Mouse (Mus musculus): ENCODE results near the gene Sh3pxd2a.
A peak's percentile ranks its signal among the peaks of the same experiment; 100 is the strongest.
"Not testable (repeated sequence)": the region's sequence is repeated elsewhere in the genome, so short reads cannot be mapped to it uniquely, and the experiment has no call there.

The Sh3pxd2a gene

GRCm38 (mm10) chr19:47405548-47405947 lies 58.7 kb downstream of the Sh3pxd2a start:
- no peak for DNase-seq

DNA sequence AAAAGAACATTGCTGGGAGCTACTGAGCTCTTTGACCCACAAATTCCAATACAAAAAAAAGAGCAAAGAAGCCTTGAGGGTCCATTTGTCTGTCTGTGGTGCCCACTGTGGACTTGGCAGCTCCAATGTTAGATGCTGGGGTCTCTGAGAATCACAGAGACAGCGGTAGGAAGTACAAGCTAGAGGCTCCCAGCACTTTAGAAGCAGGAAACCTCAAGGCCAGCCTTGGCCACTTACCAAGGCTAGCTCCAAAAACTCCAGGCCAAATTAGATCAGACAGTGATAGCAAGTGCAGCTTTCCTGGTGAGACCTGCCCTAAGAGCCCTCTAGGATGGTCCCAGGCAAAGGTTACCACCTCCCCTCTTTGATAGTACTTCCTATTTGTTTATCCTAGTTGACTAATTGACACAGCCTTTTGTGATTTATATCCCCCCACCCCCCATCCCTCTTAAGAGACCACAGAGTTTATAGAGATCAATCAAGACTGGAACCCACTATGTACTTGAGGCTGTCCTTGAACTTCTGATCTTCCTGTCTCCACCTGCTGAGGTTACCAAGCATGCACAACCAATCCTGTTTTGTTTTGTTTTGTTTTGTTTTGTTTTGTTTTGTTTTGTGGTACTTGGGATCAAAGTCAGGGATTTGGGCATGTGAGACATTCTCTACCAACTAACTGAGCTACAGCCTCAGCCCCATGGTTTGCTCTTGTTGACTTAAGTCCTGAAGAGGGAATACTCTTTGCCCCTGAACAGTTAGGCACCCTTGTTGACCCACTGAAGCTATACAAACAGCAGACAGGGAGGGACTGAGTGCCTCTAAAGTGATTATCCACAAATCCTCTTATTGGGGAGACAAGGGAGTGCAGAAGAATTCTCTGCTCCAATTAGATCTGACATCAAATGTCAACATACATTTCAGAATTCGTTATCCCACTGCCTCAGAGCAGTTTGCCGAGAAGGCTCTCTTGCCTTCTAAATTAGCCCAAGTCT lies 60.5 kb downstream of the Sh3pxd2a start:
- DNase-seq = no peak

- DNase-seq = no peak
Measured at GRCm38 (mm10) chr19:47402976-47403375, 61.2 kb downstream of the Sh3pxd2a start.

GRCm38 (mm10) chr19:47402544-47402943 lies 61.7 kb downstream of the Sh3pxd2a start:
- DNase-seq = no peak

DNA sequence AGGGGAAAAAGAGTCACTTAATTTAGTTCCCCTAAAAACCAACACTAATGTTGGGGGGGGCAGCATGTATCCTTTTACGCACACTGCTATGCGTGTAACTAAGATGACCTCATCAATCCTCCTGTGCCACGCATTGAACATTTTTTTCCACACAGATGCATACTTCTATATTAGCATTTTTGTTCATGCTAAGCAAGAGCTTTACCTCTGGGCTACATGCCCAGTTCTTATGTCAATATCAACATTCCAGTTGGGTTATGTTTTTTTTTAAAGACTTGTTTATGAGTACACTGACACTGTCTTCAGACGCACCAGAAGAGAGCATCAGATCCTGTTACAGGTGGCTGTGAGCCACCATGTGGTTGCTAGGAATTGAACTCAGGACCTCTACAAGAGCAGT lies 64.5 kb downstream of the Sh3pxd2a start:
- DNase-seq = no peak

DNA sequence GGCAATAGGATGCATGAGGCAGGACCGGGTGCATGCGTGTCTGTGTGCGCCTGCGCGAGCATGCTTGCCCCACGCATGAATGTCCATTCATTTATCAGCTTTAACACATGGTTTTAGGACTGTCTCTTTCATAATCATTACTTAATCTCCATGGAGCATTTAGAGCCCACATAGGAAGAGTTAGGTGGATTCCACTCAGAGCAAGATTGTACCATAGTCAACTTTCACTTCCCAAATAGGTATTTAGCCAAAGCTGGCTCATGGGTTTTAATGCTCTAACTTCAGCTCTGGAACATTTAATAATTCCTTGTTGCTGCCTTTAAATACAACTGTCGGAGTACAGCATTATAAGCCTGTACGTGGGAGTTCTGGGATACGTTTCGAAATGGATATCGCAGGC lies 65.2 kb downstream of the Sh3pxd2a start:
- no peak for DNase-seq

- DNase-seq = no peak
Measured at GRCm38 (mm10) chr19:47397882-47398671, 66.1 kb downstream of the Sh3pxd2a start.

- DNase-seq = no peak
Measured at GRCm38 (mm10) chr19:47395338-47395737, 68.9 kb downstream of the Sh3pxd2a start.

DNA sequence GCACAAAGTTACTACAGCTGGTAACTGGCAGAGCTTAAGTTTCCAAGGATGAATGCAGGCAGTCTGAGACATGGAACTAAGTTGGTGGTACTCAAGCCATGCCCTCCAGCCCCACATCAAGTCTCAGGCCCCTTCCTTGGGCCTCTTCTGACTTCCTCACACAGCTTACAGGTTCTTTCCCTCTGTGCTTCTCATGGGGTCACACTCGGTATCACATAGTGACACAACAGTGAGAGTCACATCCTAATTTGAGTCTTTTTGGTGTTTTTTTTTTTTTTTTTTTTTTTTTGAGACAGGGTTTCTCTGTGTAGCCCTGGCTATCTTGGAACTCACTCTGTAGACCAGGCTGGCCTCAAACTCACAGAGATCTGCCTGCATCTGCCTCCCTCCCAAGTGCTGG lies 69.4 kb downstream of the Sh3pxd2a start:
- not testable (repeated sequence) for DNase-seq

DNA sequence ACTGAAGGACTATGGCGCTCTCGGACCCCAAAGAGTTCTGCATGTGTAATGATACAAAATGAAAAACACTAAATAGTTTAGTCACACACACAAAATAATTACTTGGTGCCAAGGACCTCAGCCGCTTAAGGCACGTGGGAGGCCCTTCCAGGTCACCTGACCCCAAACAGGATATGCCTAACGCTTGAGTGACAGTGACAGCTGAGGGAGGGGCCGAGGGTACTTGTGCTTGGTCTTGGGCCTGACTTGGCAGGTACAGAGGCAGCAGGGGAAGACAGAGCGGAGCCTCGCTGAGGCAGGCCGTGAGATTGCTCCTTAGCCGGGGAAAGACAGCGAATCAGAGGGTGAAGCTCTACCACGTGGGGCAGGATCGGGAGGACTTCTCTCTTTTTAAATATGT lies 73.3 kb downstream of the Sh3pxd2a start:
- no peak for DNase-seq

GRCm38 (mm10) chr19:47387887-47388286 lies 76.3 kb downstream of the Sh3pxd2a start:
- no peak for DNase-seq

- DNase-seq = no peak
Measured at GRCm38 (mm10) chr19:47387395-47387794, 76.8 kb downstream of the Sh3pxd2a start.

GRCm38 (mm10) chr19:47385971-47386370 lies 78.2 kb downstream of the Sh3pxd2a start:
- no peak for DNase-seq

- no peak for DNase-seq
Measured at GRCm38 (mm10) chr19:47384639-47385038, 79.6 kb downstream of the Sh3pxd2a start.

DNA sequence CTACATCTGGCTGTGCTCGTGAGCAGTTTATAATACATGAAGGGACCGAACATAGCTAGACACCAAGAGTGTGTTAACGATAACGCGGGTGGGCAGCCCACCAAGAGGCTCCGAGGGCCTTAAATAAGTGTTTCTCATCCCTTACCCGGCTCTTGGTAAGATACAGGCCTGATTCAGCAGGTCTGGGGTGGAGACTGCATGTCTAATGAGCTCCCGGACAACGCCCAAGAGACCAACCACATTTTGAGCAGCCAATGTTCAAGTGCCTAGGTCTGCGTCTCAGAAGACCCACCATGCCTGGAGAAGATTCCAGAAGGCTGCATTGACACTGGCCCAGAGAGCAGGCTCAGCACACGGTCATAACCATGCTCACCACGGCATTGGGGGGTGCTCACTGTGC lies 80.2 kb downstream of the Sh3pxd2a start:
- DNase-seq = no peak

DNA sequence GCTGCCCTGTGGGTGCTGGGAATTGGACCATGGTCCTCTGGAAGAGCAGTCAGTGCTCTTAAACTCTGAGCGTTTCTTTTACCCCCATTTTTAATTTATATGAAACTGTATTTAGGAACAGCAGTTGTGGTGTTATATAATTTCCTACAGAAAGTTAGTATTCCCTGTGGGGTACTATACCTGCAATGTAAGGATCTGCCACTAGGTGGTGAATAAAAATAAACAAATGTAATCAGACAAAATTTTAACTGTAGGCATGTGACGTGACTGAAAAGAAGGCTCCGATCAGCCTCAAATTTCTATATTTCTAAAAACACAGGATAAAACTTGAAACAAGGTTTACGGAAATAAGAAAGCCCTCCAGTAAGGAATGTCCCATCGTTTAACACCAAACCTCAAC lies 81.9 kb downstream of the Sh3pxd2a start:
- no peak for DNase-seq

GRCm38 (mm10) chr19:47381011-47381410 lies 83.2 kb downstream of the Sh3pxd2a start:
- DNase-seq = no peak

GRCm38 (mm10) chr19:47379141-47379540 lies 85.1 kb downstream of the Sh3pxd2a start:
- no peak for DNase-seq

DNA sequence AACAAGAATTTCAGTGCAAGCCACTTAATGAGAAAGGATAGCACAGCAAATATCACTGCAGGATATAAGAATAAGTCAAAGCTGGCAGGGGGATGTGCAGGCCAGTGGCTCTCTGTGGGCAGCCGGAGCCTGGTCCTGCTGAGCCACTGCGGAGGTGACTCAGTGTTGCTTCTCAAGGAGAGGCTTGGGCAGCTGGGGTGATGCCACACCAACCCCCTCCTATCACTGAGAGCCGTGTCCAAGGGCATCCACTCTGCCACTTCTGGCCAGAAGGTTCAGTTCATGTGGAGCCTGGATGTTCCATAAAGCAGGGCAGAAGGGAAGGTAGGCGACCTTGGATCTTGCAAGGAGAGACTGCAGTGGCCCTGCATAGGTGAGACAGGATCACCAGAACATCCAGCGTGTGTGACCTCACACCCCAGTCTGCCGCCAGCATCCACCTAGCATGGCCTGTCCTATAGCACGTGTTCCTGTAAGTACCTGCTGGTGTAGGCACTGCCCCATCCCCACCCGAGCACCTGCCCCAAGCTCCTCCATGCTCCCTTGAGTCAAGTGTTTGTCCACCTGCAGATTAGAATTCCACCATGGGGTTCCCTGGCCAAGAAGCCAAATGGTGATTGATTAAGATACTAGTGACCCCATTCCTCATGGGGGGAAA lies 89.2 kb downstream of the Sh3pxd2a start:
- DNase-seq = no peak

DNA sequence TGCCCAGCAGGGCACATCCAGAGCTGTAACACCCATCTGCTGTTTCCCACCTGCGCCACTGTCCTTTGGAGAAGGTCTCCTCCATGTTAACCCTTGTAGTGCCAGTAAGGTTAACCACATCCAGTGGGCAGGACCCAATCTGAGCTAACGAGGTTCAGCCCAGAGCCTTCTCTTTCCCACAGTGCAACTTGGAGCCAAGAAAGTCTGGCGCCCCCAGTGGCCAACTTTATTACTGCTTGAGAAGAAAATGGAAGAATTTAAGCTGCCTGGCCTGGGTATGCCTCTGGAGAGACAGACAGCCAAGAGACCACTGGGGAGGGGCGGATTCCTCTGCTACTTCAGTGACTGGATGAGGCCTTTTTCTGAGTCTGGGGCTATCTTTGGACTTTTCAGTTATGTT lies 89.8 kb downstream of the Sh3pxd2a start:
- DNase-seq = peak; percentile 39 to 65

DNA sequence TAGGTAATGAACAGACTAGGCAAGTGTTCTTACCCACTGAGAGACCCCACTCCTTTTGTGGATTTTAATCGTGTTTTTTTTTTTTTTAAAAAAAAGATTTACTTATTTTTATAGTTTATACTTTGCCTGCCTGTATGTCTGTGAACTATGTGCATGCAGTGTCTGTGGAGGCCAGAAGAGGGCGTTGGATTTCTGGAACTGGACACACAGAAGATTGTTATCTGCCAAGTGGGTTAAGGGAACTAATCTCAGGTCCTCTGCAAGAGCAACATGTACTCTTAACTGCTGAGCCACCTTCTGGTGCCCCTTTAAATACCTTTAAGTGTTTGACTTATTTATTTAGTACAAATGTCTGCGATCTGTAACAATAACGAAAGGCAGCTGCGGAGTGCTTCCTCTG lies 92.2 kb downstream of the Sh3pxd2a start:
- DNase-seq = no peak

GRCm38 (mm10) chr19:47371521-47371920 lies 92.7 kb downstream of the Sh3pxd2a start:
- DNase-seq = no peak

DNA sequence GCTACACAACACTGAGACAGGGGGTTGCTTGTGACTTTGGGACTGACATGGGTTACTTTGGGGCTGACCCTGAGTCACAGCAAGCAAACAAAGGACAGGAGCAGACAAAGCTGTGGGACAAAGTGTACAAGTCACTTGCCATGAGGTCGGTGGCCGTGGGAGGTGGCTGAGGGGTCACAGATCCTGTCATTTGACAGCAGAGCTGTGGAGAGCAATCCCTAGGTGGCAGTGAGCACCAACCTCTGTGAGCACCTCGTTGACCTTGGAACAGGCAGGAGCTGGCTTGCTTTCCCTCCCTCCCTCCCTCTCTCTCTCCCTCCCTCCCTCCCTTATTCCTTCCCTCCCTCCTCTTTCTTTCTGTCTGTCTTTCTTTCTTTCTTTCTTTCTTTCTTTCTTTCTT lies 95.2 kb downstream of the Sh3pxd2a start:
- no peak for DNase-seq
